Comparison of ENCODE assay signal across 8 mouse cellular contexts in the genomic region with DNA sequence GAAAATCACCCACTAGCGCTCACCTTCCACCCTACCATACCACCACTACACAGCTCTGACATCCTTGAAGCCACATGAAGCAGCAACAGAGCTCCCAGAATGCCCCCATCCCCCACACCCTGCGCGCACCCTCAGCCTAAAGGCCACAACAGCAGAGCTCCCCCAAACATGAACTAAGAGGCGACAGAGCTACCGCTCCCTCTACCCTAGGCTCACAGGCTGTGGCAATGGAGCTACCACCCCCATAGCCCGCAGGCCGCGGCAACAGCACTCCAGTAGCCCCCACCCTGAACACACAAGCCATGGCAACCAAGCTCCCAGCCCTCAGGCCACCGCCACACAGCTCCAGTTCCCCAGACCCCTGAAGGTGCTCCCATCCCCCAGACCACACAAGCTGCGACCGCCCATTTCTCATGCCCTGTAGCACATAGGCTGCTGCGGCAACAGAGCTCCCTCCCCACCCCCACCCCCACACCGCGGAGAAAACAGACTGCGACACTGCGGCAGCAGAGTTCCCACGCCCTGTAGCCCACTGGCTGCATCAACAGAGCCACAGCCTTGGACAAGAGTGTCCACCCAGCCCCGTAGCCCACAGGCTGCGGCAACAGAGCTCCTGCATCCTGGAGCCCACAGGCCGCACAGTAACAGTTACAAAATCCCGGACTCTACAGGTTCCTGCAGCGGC. TPM values are rescaled to one million over a fixed set of nuclear protein-coding genes. Genes with fewer than 3 reads are reported as not detected.
DNase-seq lines count a peak whose midpoint lies in the region; ATAC-seq lines count a peak whose summit lies in the region.

No protein-coding gene starts in this region.

- H3K4me2 ChIP-seq in forebrain, embryonic 14.5 days (ENCODE audit: low read length): peak overlapping the region; percentile 47
- peak overlapping the region; percentile 50 for H3K4me2 ChIP-seq in hindbrain, embryonic 13.5 days

- peak overlapping the region; percentile 67 for H3K4me3 ChIP-seq in erythroblast, embryonic 14.5 days (replicated peaks)
- H3K4me3 ChIP-seq in forebrain, embryonic 14.5 days (ENCODE audit: low read depth, low read length): peak overlapping the region; percentile 54
- peak overlapping the region; percentile 64 for H3K4me3 ChIP-seq in hindbrain, embryonic 13.5 days

- H3K9ac ChIP-seq in forebrain, embryonic 14.5 days (ENCODE audit: low read length): peak overlapping the region; percentile 71
- peak overlapping the region; percentile 85 for H3K9ac ChIP-seq in hindbrain, embryonic 13.5 days

- no peaks in the 10 kb centered on the region for H3K36me3 ChIP-seq in erythroblast, embryonic 14.5 days (ENCODE audit: control insufficient read depth)
- H3K36me3 ChIP-seq in forebrain, embryonic 14.5 days (ENCODE audit: control insufficient read depth, insufficient read depth, low read length): no peaks in the 10 kb centered on the region
- H3K36me3 ChIP-seq in hindbrain, embryonic 13.5 days: no peaks in the 10 kb centered on the region

- 55% methylated on average over 22 of the region's 22 CpGs for WGBS in forebrain, embryonic 14.5 days
- 46% methylated on average over 22 of the region's 22 CpGs for WGBS in hindbrain, embryonic 13.5 days

- peaks cover 19% of the 10 kb centered on the region for H3K9me3 ChIP-seq in erythroblast, embryonic 14.5 days (ENCODE audit: control insufficient read depth, low read length)
- peaks cover 15% of the 10 kb centered on the region for H3K9me3 ChIP-seq in forebrain, embryonic 14.5 days (replicated peaks; ENCODE audit: control insufficient read depth, low read length)
- peaks cover 16% of the 10 kb centered on the region for H3K9me3 ChIP-seq in hindbrain, embryonic 13.5 days

- DNase-seq in forebrain, embryonic 14.5 days (ENCODE audit: low spot score): peak; percentile 71
- DNase-seq in layer of hippocampus, postnatal 36 days: peak; percentile 37 to 43
- peak; percentile 35 for DNase-seq in lung, postnatal 10 days
- peak; percentile 50 for DNase-seq in right cerebral cortex, postnatal 4 days

- no peaks in the 10 kb centered on the region for H3K27me3 ChIP-seq in erythroblast, embryonic 14.5 days (ENCODE audit: control insufficient read depth)
- H3K27me3 ChIP-seq in forebrain, embryonic 14.5 days (replicated peaks; ENCODE audit: control insufficient read depth, insufficient read depth, low read length): no peaks in the 10 kb centered on the region
- no peaks in the 10 kb centered on the region for H3K27me3 ChIP-seq in hindbrain, embryonic 13.5 days

- H3K4me1 ChIP-seq in erythroblast, embryonic 14.5 days (ENCODE audit: control insufficient read depth): peaks cover 19% of the 10 kb centered on the region
- no peaks in the 10 kb centered on the region for H3K4me1 ChIP-seq in forebrain, embryonic 14.5 days (ENCODE audit: control insufficient read depth, insufficient read depth, low read length)
- H3K4me1 ChIP-seq in hindbrain, embryonic 13.5 days (replicated peaks): no peaks in the 10 kb centered on the region

- H3K27ac ChIP-seq in forebrain, embryonic 14.5 days (ENCODE audit: low read depth, low read length): peak overlapping the region; percentile 84
- peak overlapping the region; percentile 92 for H3K27ac ChIP-seq in hindbrain, embryonic 13.5 days

- ATAC-seq in erythroblast, adult 5-6 weeks (replicated peaks; ENCODE audit: low FRiP score, poor library complexity, severe bottlenecking): no peak
- peak; percentile 58; the same call in 1 of the 2 replicates for ATAC-seq in cerebellum, adult (ENCODE audit: insufficient number of reproducible peaks, low FRiP score, low TSS enrichment)
- peak; percentile 84 for ATAC-seq in forebrain, embryonic 14.5 days
- peak; percentile 84 for ATAC-seq in hindbrain, embryonic 13.5 days (ENCODE audit: low FRiP score)

RNA-seq across cellular contexts. Expression of a gene that starts 0.8 kb away (rescaled TPM):
- polyA plus RNA-seq in erythroblast, embryonic 14.5 days (2012): not detected in 2 replicates
- total RNA-seq in erythroblast, adult 5-6 weeks (2015; ENCODE audit: low replicate concordance): not detected in 2 replicates
- not detected in 2 replicates for total RNA-seq in erythroblast, adult 5-6 weeks (2017; ENCODE audit: low replicate concordance)
- 348 and 424 TPM in 2 replicates for polyA plus RNA-seq in forebrain, embryonic 14.5 days (2014; fragmentation: Nextera tagmentation; extraction: Ambion mirVana)
- 492 TPM in 2 replicates for polyA plus RNA-seq in hindbrain, embryonic 13.5 days (2015; fragmentation: Nextera tagmentation; extraction: Ambion mirVana)
- total RNA-seq in layer of hippocampus, postnatal 36 days (2021): 1,000 to 10,000 TPM; 2,047 to 2,286 TPM

RNA-seq across cellular contexts. Expression of a gene that starts 0.8 kb away (rescaled TPM):
- 1.6 and 3.3 TPM in 2 replicates for polyA plus RNA-seq in erythroblast, embryonic 14.5 days (2012)
- not detected in 2 replicates for total RNA-seq in erythroblast, adult 5-6 weeks (2015; ENCODE audit: low replicate concordance)
- total RNA-seq in erythroblast, adult 5-6 weeks (2017; ENCODE audit: low replicate concordance): 0.09 TPM in 1 of 2 replicates, not detected in the other
- polyA plus RNA-seq in forebrain, embryonic 14.5 days (2014; fragmentation: Nextera tagmentation; extraction: Ambion mirVana): 1.9 and 3.4 TPM in 2 replicates
- 2.9 and 4.1 TPM in 2 replicates for polyA plus RNA-seq in hindbrain, embryonic 13.5 days (2015; fragmentation: Nextera tagmentation; extraction: Ambion mirVana)
- total RNA-seq in layer of hippocampus, postnatal 36 days (2021): 10 to 100 TPM; 63.8 to 72.6 TPM

Comparison
In these comparisons a context has a peak if more than half of its experiments do, and no peak if none do; other contexts are left out.
1. RNA of a gene that starts 0.8 kb away (polyA plus RNA-seq): 492 TPM in hindbrain, embryonic 13.5 days and 348 to 424 TPM in forebrain, embryonic 14.5 days; not detected in erythroblast, embryonic 14.5 days; every median in the first group is over 100 times any median in the second.
2. Peak in every context shown above with its lines, with median percentiles within 50 percentile points of each other: H3K4me3 ChIP-seq and DNase-seq.